Mouse (Mus musculus) duodenum, adult 2 months (tissue): Measurements from ENCODE around the gene Gm9918. TPM values are rescaled to one million over a fixed set of nuclear protein-coding genes. Genes with fewer than 3 reads are reported as not detected.

Source experiments
- polyA plus RNA-seq: library from polyadenylated mRNA; depleted of rRNA; stranded (reverse); fragments of >200 nt; gene quantifications from 2 replicates; pipeline ENCODE4 v1.2.3, GENCODE M21; 2012; ENCODE audit warnings: low replicate concordance; rRNA removed

Gm9918 gene
- not detected in 2 replicates for polyA plus RNA-seq

DNA sequence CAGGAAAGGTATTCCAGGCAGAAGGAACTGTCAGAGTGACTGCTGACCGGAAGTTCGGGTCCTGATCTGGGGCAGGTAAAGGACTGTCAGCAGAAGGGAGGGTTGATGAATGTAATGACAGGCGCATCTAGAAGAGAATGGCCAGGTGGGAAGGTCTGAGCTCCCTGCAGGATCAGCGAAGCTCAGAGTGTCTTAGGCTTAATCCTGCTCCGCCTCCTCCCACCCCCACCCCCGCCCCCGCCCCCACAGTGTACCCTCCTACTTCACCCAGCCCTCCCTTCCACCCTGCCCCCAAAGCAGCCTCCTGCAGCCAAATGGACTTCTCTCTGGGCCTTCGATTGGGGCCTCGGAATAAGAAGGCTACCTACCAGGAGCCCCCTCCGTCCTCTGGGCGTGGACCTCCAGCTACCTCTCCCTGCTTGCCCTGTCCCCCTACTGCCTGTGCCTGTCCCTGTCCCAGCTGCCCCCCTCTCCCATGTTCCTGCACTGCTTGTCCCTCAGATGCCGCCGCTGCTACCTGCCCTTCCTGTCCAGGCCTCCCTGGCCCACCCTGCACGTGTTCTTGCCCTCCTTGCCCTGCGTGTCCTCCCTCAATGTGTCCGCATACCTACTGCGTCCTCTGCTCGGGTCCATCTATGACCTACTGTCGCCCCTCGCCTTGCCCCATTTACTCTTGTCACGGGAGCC is at the start of gene Gm9918:
TSS of gene Gm9918 (plus strand) at position 290 of the 687 bp plus-strand sequence.

DNA sequence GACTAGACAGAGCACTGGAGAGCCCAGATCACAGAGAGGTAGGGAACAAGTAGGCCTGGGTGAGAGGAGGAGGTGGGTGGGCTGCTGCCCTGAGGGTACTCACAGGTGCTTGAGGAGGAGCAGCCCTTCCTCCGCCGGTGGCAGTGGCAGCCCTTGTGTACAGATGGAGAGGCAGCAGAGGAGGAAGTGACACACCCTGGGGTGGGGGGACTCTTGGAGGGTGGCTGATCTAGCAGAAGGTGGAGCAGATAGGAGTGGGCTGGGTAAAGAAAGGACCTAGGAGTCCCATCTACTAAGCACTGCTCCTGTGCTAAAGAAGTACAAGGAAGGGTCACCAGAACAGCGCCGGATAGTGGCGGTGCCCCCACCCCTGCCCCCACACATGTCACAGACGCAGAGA is 38.6 kb upstream of the Gm9918 start, which contains the start of gene Itgb7:
TSS of gene Itgb7 (minus strand) at position 197 of the 400 bp plus-strand sequence.

GRCm38 (mm10) chr15:102257202-102258075 is 12.9 kb upstream of the Gm9918 start, which contains the start of gene Rarg:
Gene Rarg, minus strand, starts transcription at chr15:102257517.

GRCm38 (mm10) chr15:102279092-102279782 is 8.9 kb downstream of the Gm9918 start, which contains the start of gene Mfsd5:
Gene Mfsd5, plus strand, starts transcription at chr15:102279454.

GRCm38 (mm10) chr15:102295633-102296367 is 25.4 kb downstream of the Gm9918 start, which contains the start of gene Espl1:
Gene Espl1, plus strand, starts transcription at chr15:102296266.

Other genes with a start within 250 kb of the Gm9918 start
- gene Krt18, start 242.4 kb upstream of the Gm9918 start, polyA plus RNA-seq, result 98.5 and 151 TPM in 2 replicates
- gene Eif4b, start 196.8 kb upstream of the Gm9918 start, polyA plus RNA-seq, result 25.6 and 27.2 TPM in 2 replicates
- 35.9 and 54.0 TPM in 2 replicates for gene Tns2, start 170.2 kb upstream of the Gm9918 start, polyA plus RNA-seq
- 36.1 and 58.3 TPM in 2 replicates for gene Spryd3, start 134.3 kb upstream of the Gm9918 start, polyA plus RNA-seq
- gene Igfbp6, start 126.2 kb upstream of the Gm9918 start, polyA plus RNA-seq, result 11.4 and 27.2 TPM in 2 replicates
- gene Soat2, start 120.0 kb upstream of the Gm9918 start, polyA plus RNA-seq, result 114 and 404 TPM in 2 replicates
- gene Zfp740, start 67.3 kb upstream of the Gm9918 start, polyA plus RNA-seq, result 8.6 and 9.6 TPM in 2 replicates
- gene Csad, start 65.8 kb upstream of the Gm9918 start, polyA plus RNA-seq, result 19.8 and 23.1 TPM in 2 replicates
- gene Itgb7, start 38.6 kb upstream of the Gm9918 start, polyA plus RNA-seq, result 8.1 and 17.3 TPM in 2 replicates
- 7.6 and 8.4 TPM in 2 replicates for gene Rarg, start 13.0 kb upstream of the Gm9918 start, polyA plus RNA-seq
- gene Mfsd5, start 8.9 kb downstream of the Gm9918 start, polyA plus RNA-seq, result 49.0 and 75.9 TPM in 2 replicates
- gene Espl1, start 25.7 kb downstream of the Gm9918 start, polyA plus RNA-seq, result 4.2 and 6.3 TPM in 2 replicates
- 14.1 and 21.6 TPM in 2 replicates for gene Pfdn5, start 55.6 kb downstream of the Gm9918 start, polyA plus RNA-seq
- gene Myg1, start 61.1 kb downstream of the Gm9918 start, polyA plus RNA-seq, result 29.2 and 36.6 TPM in 2 replicates
- gene Aaas, start 80.2 kb downstream of the Gm9918 start, polyA plus RNA-seq, result 20.3 and 39.5 TPM in 2 replicates
- 0.07 TPM in 1 of 2 replicates, not detected in the other for gene Sp7, start 96.6 kb downstream of the Gm9918 start, polyA plus RNA-seq
- 4.9 and 7.0 TPM in 2 replicates for gene Sp1, start 135.6 kb downstream of the Gm9918 start, polyA plus RNA-seq
- gene Amhr2, start 174.8 kb downstream of the Gm9918 start, polyA plus RNA-seq, result 0.90 and 5.0 TPM in 2 replicates
- 686 and 903 TPM in 2 replicates for gene Prr13, start 188.5 kb downstream of the Gm9918 start, polyA plus RNA-seq
- gene Pcbp2, start 200.0 kb downstream of the Gm9918 start, polyA plus RNA-seq, result 331 and 369 TPM in 2 replicates
- gene Gm10337, start 233.2 kb downstream of the Gm9918 start, polyA plus RNA-seq, result not detected in 2 replicates
- 0.88 and 2.6 TPM in 2 replicates for gene Map3k12, start 246.5 kb downstream of the Gm9918 start, polyA plus RNA-seq
- 91.8 and 94.8 TPM in 2 replicates for gene Tarbp2, start 247.6 kb downstream of the Gm9918 start, polyA plus RNA-seq